25 mouse cellular contexts compared by ENCODE assay signal in the genomic region with DNA sequence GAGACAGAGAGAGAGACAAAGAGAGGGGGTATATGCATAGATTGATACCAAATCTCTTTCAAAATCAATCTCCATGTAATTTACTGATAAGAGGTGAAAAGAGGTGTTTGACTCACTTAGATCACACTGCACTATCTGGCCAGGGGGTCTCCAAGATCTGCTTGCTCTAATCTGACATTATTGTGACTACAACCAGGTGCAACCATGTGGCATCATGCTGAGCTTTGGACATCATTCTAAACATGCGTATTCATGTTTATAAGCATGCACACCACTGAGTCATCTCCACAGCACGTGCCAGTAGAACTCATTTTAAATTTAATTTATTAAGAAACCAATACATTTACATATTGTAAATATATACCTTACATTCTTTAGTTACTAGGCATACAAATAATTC.
"Had no signal": no experiment of that assay in that cellular context is flagged by ENCODE, and none has a peak within 500 bp of the region (broad histone marks: within the 10 kb centered on the region; RNA-seq: fewer than 3 reads in every experiment).

No protein-coding gene starts in this region.

- DNase-seq: gastrocnemius, postnatal 14 days; gastrocnemius, postnatal 36 days; heart, adult 11 months; heart, adult 2 months; heart, postnatal 14 days; heart, postnatal 36 days; kidney, adult 11 months; kidney, adult 2 months; kidney, adult 9 months; kidney, postnatal 14 days; kidney, postnatal 36 days; layer of hippocampus, adult 9-11 months; layer of hippocampus, postnatal 36 days had no signal

- H3K9ac ChIP-seq: heart, embryonic 13.5 days; heart, embryonic 15.5 days; hindbrain, embryonic 12.5 days; kidney, embryonic 15.5 days; limb, embryonic 13.5 days; limb, embryonic 15.5 days; liver, embryonic 12.5 days; liver, embryonic 14.5 days had no signal

- ATAC-seq: hindbrain, embryonic 16.5 days; intestine, embryonic 16.5 days; liver, embryonic 12.5 days had no signal

- H3K4me1 ChIP-seq: hindbrain, embryonic 12.5 days; kidney, embryonic 15.5 days; limb, embryonic 13.5 days; limb, embryonic 15.5 days; liver, embryonic 12.5 days had no signal

- H3K36me3 ChIP-seq: heart, embryonic 13.5 days; heart, embryonic 15.5 days; hindbrain, embryonic 12.5 days; kidney, embryonic 15.5 days; limb, embryonic 13.5 days; limb, embryonic 15.5 days; liver, embryonic 12.5 days had no signal

- H3K4me3 ChIP-seq: heart, adult 2 months; heart, embryonic 13.5 days; heart, embryonic 15.5 days; hindbrain, embryonic 12.5 days; kidney, embryonic 15.5 days; limb, embryonic 13.5 days; limb, embryonic 15.5 days; liver, embryonic 12.5 days had no signal

- H3K4me2 ChIP-seq: heart, embryonic 11.5 days; heart, embryonic 13.5 days; heart, embryonic 15.5 days; hindbrain, embryonic 12.5 days; kidney, embryonic 15.5 days; limb, embryonic 13.5 days; limb, embryonic 15.5 days; liver, embryonic 12.5 days had no signal

- H3K9me3 ChIP-seq: heart, embryonic 13.5 days; heart, embryonic 15.5 days; hindbrain, embryonic 12.5 days; kidney, embryonic 15.5 days; limb, embryonic 13.5 days; limb, embryonic 15.5 days; liver, embryonic 12.5 days had no signal

- H3K27me3 ChIP-seq: heart, embryonic 13.5 days; heart, embryonic 15.5 days; hindbrain, embryonic 12.5 days; kidney, embryonic 15.5 days; limb, embryonic 13.5 days; limb, embryonic 15.5 days; liver, embryonic 12.5 days had no signal

- H3K27ac ChIP-seq: heart, adult 2 months; heart, embryonic 13.5 days; heart, embryonic 15.5 days; hindbrain, embryonic 12.5 days; kidney, embryonic 15.5 days; kidney, postnatal 0 days; limb, embryonic 13.5 days; limb, embryonic 15.5 days; liver, embryonic 12.5 days; liver, embryonic 14.5 days had no signal
